Mouse (Mus musculus): ENCODE measurements around the gene Rex1bd. TPM values are rescaled to one million over a fixed set of nuclear protein-coding genes. Genes with fewer than 3 reads are reported as not detected.

Rex1bd gene
- polyA plus RNA-seq, 1 experiment from 2014 or later: 138 TPM

DNA sequence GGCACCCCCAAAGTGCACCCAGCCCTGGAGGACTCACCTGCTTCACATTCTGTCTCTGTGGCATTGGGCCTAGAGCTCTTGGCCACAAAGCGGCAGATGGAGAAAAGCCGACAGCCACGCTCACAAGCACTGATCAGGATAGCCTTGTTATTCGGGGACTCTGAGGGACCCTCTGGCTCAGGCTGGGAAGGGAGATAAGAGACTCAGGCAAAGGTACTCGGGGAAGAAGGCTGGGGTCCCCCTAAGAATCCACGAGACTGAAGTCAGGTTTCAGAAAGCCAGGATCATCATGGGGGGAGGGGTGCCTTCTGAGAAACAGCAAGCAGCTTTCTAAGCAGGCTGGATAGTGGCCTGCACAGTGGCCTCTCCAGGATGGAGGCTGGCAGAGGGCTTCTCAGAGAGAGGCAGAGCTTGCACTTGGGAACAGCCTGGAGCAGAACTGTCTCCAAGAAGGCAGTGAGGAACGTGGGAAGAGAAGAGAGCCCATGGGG lies 20.3 kb downstream of the Rex1bd start:
- WGBS: 46% methylated on average over 7 of the region's 7 CpGs
- ATAC-seq (ENCODE audit: insufficient number of reproducible peaks, low FRiP score, low TSS enrichment, low read depth): no peak
- Histone ChIP-seq H3K4me2 (ENCODE audit: low read depth, severe bottlenecking) (peak overlapping the region; percentile 76; the same call in 1 of the 2 replicates), H3K4me1 (ENCODE audit: control insufficient read depth, insufficient read depth, low read length) (peaks cover 56% of the 10 kb centered on the region), H3K27ac (replicated peaks; ENCODE audit: low read depth, low read length) (no peak overlapping the region), H3K9me3 (ENCODE audit: control insufficient read depth, low read length) (no peaks in the 10 kb centered on the region), H3K4me3 (ENCODE audit: low read depth, low read length) (no peak overlapping the region), H3K27me3 (ENCODE audit: control insufficient read depth, insufficient read depth, low read length) (peaks cover 7% of the 10 kb centered on the region; the same call in 1 of the 2 replicates), H3K36me3 (ENCODE audit: control insufficient read depth, insufficient read depth, low read length) (no peaks in the 10 kb centered on the region), H3K9ac (ENCODE audit: low read length) (no peak overlapping the region)
- DNase-seq (ENCODE audit: low spot score): no peak

DNA sequence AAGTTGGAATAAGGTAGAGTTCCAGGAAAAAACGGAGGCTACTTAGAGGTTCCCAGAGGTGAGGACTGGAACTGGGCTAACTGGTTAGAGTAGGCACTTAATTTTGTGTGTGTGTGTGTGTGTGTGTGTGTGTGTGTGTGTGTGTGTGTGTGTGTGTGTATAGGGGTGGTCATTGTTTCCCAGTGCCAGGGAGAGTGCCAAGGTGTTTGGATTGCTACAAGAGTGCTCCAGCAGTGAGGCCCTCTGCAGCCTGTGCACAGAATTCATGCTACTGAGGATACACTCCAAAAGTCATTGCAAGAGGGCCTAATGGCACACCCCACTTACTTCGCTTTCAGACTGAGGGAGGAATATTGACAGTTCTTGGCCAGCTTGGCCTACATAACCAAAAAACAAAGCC lies 23.6 kb downstream of the Rex1bd start:
- Histone ChIP-seq H3K9me3 (ENCODE audit: control insufficient read depth, low read length) (no peaks in the 10 kb centered on the region), H3K4me3 (ENCODE audit: low read depth, low read length) (no peak overlapping the region), H3K36me3 (ENCODE audit: control insufficient read depth, insufficient read depth, low read length) (no peaks in the 10 kb centered on the region), H3K27me3 (ENCODE audit: control insufficient read depth, insufficient read depth, low read length) (peaks cover 4% of the 10 kb centered on the region; the same call in 1 of the 2 replicates), H3K9ac (ENCODE audit: low read length) (no peak overlapping the region), H3K4me1 (ENCODE audit: control insufficient read depth, insufficient read depth, low read length) (peaks cover 23% of the 10 kb centered on the region), H3K27ac (replicated peaks; ENCODE audit: low read depth, low read length) (no peak overlapping the region), H3K4me2 (ENCODE audit: low read depth, severe bottlenecking) (no peak overlapping the region)
- DNase-seq (ENCODE audit: low spot score): no peak
- no peak for ATAC-seq (ENCODE audit: insufficient number of reproducible peaks, low FRiP score, low TSS enrichment, low read depth)
- 71% methylated on average over 2 of the region's 2 CpGs for WGBS

DNA sequence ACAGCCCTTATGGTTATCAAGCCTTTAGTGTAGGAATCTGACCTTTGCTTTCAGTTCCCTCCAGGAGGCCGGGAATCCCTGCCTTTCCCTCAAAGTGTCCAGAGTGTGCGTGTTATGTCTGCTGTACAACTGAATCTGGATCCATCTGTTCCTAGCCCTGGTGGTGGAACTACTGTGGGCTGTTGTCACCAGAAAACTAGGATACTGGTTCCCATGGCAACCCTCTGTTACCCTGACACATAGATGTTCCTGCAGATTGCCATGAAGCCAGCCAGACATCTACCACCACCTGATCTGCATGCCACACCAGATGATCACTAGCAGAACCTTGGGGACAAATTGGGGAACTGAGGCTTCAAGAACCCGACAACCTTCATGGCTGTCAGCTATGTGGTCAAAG lies 24.6 kb downstream of the Rex1bd start:
- ATAC-seq (ENCODE audit: insufficient number of reproducible peaks, low FRiP score, low TSS enrichment, low read depth): no peak
- DNase-seq (ENCODE audit: low spot score): no peak
- H3K4me3 ChIP-seq (ENCODE audit: low read depth, low read length): no peak overlapping the region
- H3K9ac ChIP-seq (ENCODE audit: low read length): no peak overlapping the region
- WGBS: 84% methylated on average over 3 of the region's 3 CpGs
- no peaks in the 10 kb centered on the region for H3K36me3 ChIP-seq (ENCODE audit: control insufficient read depth, insufficient read depth, low read length)
- no peak overlapping the region for H3K4me2 ChIP-seq (ENCODE audit: low read depth, severe bottlenecking)
- H3K27ac ChIP-seq (replicated peaks; ENCODE audit: low read depth, low read length): no peak overlapping the region
- peaks cover 21% of the 10 kb centered on the region for H3K4me1 ChIP-seq (ENCODE audit: control insufficient read depth, insufficient read depth, low read length)
- 0 out of 2 replicates have a peak, but pooled peaks cover under 1% of the 10 kb centered on the region for H3K27me3 ChIP-seq (ENCODE audit: control insufficient read depth, insufficient read depth, low read length)
- no peaks in the 10 kb centered on the region for H3K9me3 ChIP-seq (ENCODE audit: control insufficient read depth, low read length)

DNA sequence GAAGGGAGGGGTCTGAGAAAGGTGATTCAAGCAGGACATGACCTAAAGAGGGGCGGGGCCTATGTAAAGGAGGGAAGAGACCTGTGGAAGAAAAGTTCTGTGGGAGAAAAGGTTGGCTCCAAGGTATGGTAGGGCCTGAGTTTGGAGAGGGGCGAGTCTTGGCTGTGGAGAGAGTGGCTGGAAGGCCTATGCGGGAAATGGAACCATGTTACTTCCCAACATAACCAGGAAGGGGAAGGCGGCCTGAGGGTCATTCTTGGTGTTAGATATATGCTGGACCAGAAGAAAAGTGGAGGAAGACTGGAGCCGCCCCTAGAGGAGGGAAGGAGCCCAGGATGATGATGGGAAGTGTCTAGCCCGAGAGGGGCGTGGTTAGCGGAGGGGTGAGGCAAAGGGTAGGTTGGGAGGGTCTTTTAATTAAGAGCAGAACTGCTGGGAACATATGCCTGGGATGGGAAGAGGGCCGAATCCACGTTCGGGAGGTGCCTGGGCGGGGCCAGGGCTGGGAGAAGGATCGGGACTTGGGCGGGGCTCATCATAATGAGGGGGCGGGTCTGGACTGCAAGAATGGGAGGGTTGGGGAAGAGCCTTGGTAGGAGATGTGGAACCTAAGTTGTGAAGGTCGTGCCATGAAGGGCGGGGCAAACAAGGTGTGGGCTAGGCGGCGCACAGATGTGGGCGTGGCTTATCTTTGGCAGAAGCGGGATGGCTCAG lies 29.1 kb downstream of the Rex1bd start:
- H3K4me3 ChIP-seq (ENCODE audit: low read depth, low read length): peak overlapping the region; percentile 79
- 1% methylated on average over 21 of the region's 21 CpGs for WGBS
- no peaks in the 10 kb centered on the region for H3K27me3 ChIP-seq (ENCODE audit: control insufficient read depth, insufficient read depth, low read length)
- no peak overlapping the region for H3K9ac ChIP-seq (ENCODE audit: low read length)
- H3K36me3 ChIP-seq (ENCODE audit: control insufficient read depth, insufficient read depth, low read length): no peaks in the 10 kb centered on the region
- ATAC-seq (ENCODE audit: insufficient number of reproducible peaks, low FRiP score, low TSS enrichment, low read depth): peak; percentile 27
- H3K27ac ChIP-seq (replicated peaks; ENCODE audit: low read depth, low read length): peak overlapping the region; percentile 30; the same call in 1 of the 2 replicates
- peak overlapping the region; percentile 87 for H3K4me2 ChIP-seq (ENCODE audit: low read depth, severe bottlenecking)
- DNase-seq (ENCODE audit: low spot score): peak; percentile 71
- no peaks in the 10 kb centered on the region for H3K9me3 ChIP-seq (ENCODE audit: control insufficient read depth, low read length)
- peaks cover 10% of the 10 kb centered on the region; the same call in 1 of the 2 replicates for H3K4me1 ChIP-seq (ENCODE audit: control insufficient read depth, insufficient read depth, low read length)

DNA sequence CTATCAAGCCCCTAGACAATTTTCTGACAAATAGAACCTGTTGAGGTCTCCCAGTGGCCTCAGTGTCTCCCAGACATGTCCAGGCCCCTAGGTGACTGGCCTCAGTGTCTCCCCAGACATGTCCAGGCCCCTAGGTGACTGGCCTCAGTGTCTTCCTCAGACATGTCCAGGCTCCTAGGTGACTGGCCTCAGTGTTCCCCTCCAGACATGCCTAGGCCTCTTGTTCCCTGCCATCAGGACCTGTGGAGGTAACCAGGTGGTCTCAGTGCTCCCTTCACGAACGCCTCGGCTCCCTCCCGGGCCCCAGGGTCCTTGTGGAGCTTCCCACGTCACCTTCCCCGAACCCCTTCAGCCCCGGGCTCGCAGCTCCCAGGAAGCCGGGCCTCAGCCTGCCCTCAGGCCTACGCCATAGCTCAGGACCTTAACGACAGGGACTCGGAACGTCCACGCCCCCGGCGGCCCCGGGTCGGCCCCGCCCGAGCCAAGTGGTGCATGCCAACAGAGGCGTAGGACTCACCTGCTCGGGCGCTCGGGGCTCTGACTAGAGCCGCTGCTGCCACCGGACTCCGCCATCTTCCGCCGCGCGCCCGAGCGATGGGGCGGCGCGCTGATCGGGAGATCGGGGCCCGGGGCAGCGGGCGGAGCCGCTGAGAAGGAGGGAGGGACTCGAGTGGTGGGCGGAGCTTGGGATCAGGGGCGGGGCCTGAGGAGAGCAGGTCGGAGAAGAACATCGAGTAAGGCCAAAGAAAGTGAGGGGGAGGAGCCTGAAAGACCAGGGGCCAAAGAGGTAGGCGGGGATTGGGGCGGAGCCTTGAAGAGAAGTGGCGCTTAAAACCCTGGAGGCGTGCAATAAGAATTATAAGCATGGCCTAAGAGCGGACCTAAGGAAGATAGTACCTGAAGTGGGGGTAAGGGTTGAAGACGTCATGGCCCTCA lies 30.0 kb downstream of the Rex1bd start, which contains the start of gene Klhl26:
TSS of gene Klhl26 (minus strand) at position 636 of the 936 bp plus-strand sequence.
- ATAC-seq (ENCODE audit: insufficient number of reproducible peaks, low FRiP score, low TSS enrichment, low read depth): peak; percentile 82
- under 1% methylated on average over 53 of the region's 53 CpGs for WGBS
- H3K27ac ChIP-seq (replicated peaks; ENCODE audit: low read depth, low read length): peak within 1 kb of the TSS; percentile 30; the same call in 1 of the 2 replicates

DNA sequence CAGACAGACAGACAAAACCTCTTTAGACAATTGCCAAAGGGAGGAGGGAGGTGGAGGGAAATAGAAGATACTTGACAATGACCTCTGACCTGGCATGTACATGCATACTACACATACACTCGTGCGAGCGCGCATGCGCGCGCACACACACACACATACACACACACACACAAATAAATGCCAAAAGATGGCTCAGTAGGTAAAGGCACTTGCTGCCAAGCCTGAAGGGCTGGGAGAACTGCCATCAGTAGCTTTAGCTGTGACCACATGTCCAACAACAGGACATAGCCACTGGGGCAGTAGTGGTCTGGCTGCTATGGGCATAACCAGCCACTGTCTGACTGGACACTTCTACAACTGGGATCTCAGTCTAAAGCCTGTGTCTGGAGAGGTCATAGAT lies 34.7 kb downstream of the Rex1bd start:
- 96% methylated on average over 7 of the region's 7 CpGs for WGBS
- no peak overlapping the region for H3K27ac ChIP-seq (replicated peaks; ENCODE audit: low read depth, low read length)
- ATAC-seq (ENCODE audit: insufficient number of reproducible peaks, low FRiP score, low TSS enrichment, low read depth): no peak
- no peaks in the 10 kb centered on the region for H3K9me3 ChIP-seq (ENCODE audit: control insufficient read depth, low read length)
- no peak overlapping the region for H3K4me2 ChIP-seq (ENCODE audit: low read depth, severe bottlenecking)
- no peak overlapping the region for H3K4me3 ChIP-seq (ENCODE audit: low read depth, low read length)
- no peak overlapping the region for H3K9ac ChIP-seq (ENCODE audit: low read length)
- H3K27me3 ChIP-seq (ENCODE audit: control insufficient read depth, insufficient read depth, low read length): no peaks in the 10 kb centered on the region
- no peaks in the 10 kb centered on the region for H3K36me3 ChIP-seq (ENCODE audit: control insufficient read depth, insufficient read depth, low read length)
- DNase-seq (ENCODE audit: low spot score): no peak
- H3K4me1 ChIP-seq (ENCODE audit: control insufficient read depth, insufficient read depth, low read length): peaks cover 8% of the 10 kb centered on the region

More for the DNA sequence above, 30.0 kb downstream of the Rex1bd start, which contains the start of gene Klhl26:
- H3K27me3 ChIP-seq (ENCODE audit: control insufficient read depth, insufficient read depth, low read length): no peaks in the 10 kb centered on the region
- peaks cover 10% of the 10 kb centered on the region; the same call in 1 of the 2 replicates for H3K4me1 ChIP-seq (ENCODE audit: control insufficient read depth, insufficient read depth, low read length)
- no peaks in the 10 kb centered on the region for H3K9me3 ChIP-seq (ENCODE audit: control insufficient read depth, low read length)
- peak within 1 kb of the TSS; percentile 87 for H3K4me2 ChIP-seq (ENCODE audit: low read depth, severe bottlenecking)
- H3K4me3 ChIP-seq (ENCODE audit: low read depth, low read length): peak within 1 kb of the TSS; percentile 79
- peak; percentile 98 for DNase-seq (ENCODE audit: low spot score)
- H3K36me3 ChIP-seq (ENCODE audit: control insufficient read depth, insufficient read depth, low read length): no peaks in the 10 kb centered on the region
- H3K9ac ChIP-seq (ENCODE audit: low read length): peak within 1 kb of the TSS; percentile 84

DNA sequence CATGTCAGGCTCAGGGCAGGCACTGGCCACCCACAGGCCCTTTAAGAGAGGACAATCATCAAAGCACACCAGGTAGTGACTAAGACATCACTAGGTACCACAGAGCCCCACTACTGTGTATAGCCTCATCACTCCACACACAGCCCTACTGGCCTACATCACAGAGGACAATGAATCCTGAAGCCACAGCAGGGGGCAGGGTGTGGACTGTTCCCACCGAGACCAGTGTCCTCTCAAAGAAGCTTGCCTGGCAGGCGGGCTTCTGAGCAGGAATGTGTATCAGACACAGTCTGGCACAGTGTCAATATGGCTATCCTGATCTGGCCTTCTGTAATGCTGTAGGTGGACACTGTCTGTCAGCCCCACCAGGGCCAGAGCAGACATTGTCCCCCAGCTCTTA lies 36.6 kb downstream of the Rex1bd start:
- Histone ChIP-seq H3K27ac (replicated peaks; ENCODE audit: low read depth, low read length) (no peak overlapping the region), H3K36me3 (ENCODE audit: control insufficient read depth, insufficient read depth, low read length) (0 out of 2 replicates have a peak, but pooled peaks cover 2% of the 10 kb centered on the region), H3K9ac (ENCODE audit: low read length) (no peak overlapping the region), H3K4me3 (ENCODE audit: low read depth, low read length) (no peak overlapping the region), H3K4me1 (ENCODE audit: control insufficient read depth, insufficient read depth, low read length) (peaks cover 4% of the 10 kb centered on the region), H3K4me2 (ENCODE audit: low read depth, severe bottlenecking) (no peak overlapping the region), H3K9me3 (ENCODE audit: control insufficient read depth, low read length) (no peaks in the 10 kb centered on the region), H3K27me3 (ENCODE audit: control insufficient read depth, insufficient read depth, low read length) (no peaks in the 10 kb centered on the region)
- DNase-seq (ENCODE audit: low spot score) (no peak), ATAC-seq (ENCODE audit: insufficient number of reproducible peaks, low FRiP score, low TSS enrichment, low read depth) (no peak)
- 78% methylated on average over 2 of the region's 2 CpGs for WGBS

DNA sequence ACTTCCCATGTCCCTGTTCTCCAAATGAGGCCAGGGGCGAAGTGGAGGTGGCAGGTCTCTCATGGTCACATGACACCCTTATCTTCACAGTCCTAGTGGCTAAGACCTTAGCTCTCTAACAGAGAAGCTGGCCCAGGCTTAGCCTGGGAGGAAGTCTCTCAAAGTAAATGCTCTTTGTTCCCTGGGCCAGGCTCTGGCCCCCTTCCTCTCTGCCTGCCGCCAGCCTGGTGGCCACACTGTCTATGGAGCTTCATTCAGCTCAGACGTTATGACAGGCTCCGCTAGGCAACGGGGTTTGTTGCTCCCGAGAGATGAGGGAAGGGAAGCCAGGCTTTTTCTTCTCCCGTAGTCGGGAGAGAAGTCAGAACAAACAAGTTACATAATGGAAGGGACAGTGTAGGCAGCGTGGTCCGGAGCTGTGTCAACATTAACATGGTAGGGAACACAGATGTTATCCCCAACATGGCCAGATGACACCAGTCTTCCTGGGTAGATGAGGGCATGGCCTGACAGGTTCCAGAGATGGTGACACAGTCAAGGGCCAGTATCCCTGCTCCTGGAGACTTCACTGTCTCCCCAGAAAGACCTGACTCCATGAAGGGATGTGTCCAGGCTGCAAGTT lies 37.1 kb downstream of the Rex1bd start:
- Histone ChIP-seq H3K9me3 (ENCODE audit: control insufficient read depth, low read length) (no peaks in the 10 kb centered on the region), H3K4me3 (ENCODE audit: low read depth, low read length) (no peak overlapping the region), H3K36me3 (ENCODE audit: control insufficient read depth, insufficient read depth, low read length) (0 out of 2 replicates have a peak, but pooled peaks cover 2% of the 10 kb centered on the region), H3K9ac (ENCODE audit: low read length) (no peak overlapping the region), H3K4me1 (ENCODE audit: control insufficient read depth, insufficient read depth, low read length) (peaks cover 4% of the 10 kb centered on the region), H3K4me2 (ENCODE audit: low read depth, severe bottlenecking) (no peak overlapping the region), H3K27me3 (ENCODE audit: control insufficient read depth, insufficient read depth, low read length) (no peaks in the 10 kb centered on the region), H3K27ac (replicated peaks; ENCODE audit: low read depth, low read length) (no peak overlapping the region)
- DNase-seq (ENCODE audit: low spot score) (no peak), ATAC-seq (ENCODE audit: insufficient number of reproducible peaks, low FRiP score, low TSS enrichment, low read depth) (no peak)
- 74% methylated on average over 10 of the region's 10 CpGs for WGBS
